Mouse (Mus musculus): ENCODE results near the gene Reps1.

Gene Reps1

DNA sequence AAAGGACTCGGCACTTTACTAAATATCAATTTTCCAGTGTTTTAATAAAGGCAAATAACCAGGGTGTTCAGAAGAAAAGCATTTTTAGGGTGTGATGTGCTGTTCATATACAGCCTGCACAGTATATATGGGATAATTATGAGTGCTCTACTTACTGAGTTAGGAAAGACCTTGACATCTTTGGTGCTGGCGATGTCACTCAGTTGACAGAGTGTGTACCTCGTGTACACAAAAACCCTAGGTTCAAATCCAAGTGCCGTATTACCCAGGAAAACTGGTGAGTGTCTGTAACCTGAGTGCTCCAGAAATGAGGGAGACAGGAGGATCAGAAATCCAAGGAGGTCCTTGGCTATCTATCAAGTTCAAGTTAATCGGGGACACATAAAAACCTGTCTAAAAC, 84.0 kb downstream of the Reps1 start:
- no peak for DNase-seq (ENCODE audit: extremely low spot score, low spot score)

DNA sequence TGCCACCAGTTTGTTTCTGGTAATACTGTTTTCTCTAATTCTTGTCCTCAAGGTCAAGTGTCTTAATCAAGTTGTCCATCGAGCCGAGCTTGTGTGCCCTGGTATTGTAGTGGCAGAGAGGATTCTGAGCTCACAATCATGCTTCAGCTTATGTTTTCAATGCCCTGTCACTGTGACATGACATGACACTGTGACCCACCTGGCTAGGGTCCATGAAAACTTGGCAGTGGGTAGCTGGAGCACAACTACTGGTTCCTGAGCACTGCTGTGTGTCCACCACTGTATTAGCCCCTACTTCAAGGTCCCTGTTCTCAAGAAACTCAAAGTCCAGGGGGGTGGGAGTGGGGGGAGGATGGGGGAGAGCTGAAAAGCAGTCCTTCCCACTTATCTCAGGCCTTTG, 85.7 kb downstream of the Reps1 start:
- DNase-seq (ENCODE audit: extremely low spot score, low spot score), result no peak

GRCm38 (mm10) chr10:18142231-18142630, 86.6 kb downstream of the Reps1 start:
- DNase-seq (ENCODE audit: extremely low spot score, low spot score), result no peak

GRCm38 (mm10) chr10:18147224-18147623, 91.6 kb downstream of the Reps1 start:
- DNase-seq (ENCODE audit: extremely low spot score, low spot score), result no peak

DNA sequence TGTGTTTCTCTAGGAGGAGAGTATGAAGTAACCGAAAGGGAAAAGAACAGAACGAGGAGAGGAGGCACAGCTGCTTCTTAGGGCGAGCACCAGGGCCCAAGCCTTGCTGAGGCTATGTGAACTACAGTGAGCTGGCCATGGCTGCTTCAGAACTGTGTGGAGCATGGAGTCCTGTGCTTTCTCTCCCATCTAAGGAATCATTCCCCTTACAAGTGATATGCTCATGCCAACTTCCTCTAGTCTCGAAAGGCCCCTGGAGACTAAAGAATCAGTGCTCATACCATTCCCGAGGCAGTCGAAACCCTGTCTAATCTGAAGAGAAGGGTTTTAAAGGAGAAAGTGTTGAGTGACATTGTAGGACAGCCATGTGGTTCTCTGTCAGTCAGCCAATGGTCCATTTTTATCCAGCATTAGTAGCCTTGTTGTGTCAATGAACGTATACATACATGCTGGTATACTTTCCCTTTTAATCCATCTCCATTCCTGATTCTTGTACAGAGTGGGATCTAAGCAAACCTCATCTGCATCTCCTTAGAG, 106.8 kb downstream of the Reps1 start:
- DNase-seq (ENCODE audit: extremely low spot score, low spot score), result no peak
